Mouse (Mus musculus): ENCODE data around the gene Gm12248. TPM values are rescaled to one million over a fixed set of nuclear protein-coding genes. Genes with fewer than 3 reads are reported as not detected.
A peak's percentile ranks its signal among the peaks of the same experiment; 100 is the strongest.

The Gm12248 gene
- total and polyA plus RNA-seq, 2 experiments from 2014 or later = not detected

DNA sequence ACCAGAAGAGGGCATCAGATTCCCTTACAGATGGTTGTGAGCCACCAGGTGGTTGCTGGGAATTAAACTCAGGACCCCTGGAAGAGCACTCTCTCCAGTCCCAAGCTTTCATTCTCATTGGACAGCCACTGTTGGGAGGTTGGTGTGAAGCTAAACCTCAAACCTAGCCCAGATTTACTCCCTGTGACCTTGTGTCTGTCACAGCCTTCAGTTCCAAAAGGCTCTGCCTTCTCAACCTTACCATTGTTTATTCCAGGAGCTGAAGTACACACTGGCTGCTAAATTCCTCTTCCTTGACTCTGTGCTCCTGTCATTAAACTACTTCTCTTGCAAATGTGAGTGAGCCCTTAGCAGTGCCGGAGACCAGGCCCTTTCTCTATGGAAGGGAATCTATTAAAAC lies 64.0 kb downstream of the Gm12248 start:
- no peak overlapping the region for H3K4me2 ChIP-seq (ENCODE audit: low read depth, low read length)
- H3K9ac ChIP-seq (replicated peaks; ENCODE audit: low read length) = no peak overlapping the region
- H3K36me3 ChIP-seq (ENCODE audit: insufficient read depth, low read length) = no peaks in the 10 kb centered on the region
- no peak overlapping the region for H3K27ac ChIP-seq
- H3K4me3 ChIP-seq (ENCODE audit: low read length) = no peak overlapping the region
- ATAC-seq = no peak
- DNase-seq (ENCODE audit: low spot score) = no peak
- WGBS = 91% methylated on average over 1 of the region's 1 CpGs
- TF ChIP-seq CTCF (IDR thresholded peaks at IDR 0.05; ENCODE audit: low read depth) = no peak
- H3K9me3 ChIP-seq (ENCODE audit: low read length) = no peaks in the 10 kb centered on the region
- no peaks in the 10 kb centered on the region; the same call in 1 of the 2 replicates for H3K4me1 ChIP-seq (ENCODE audit: insufficient read depth, low read length)
- H3K27me3 ChIP-seq (ENCODE audit: insufficient read depth, low read length) = no peaks in the 10 kb centered on the region

DNA sequence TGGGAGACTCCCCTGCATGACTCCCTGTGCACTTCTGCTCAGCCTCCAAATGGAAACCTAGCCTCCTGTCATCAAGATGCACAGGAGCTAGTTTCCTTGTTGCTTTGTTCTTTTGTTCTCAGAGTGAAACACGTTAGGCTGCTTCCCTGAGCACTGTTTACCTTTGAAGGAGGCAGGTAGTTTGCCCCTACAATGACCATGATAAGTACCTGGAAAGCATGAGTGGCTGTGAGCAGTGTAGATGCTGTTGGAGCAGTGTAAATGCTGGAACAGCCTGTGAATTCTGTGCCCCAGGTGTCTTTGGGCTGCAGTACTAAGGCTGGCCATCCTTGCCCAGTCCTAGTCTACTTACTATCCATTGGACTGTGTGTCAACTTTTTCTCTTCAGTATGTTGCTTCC lies 66.1 kb downstream of the Gm12248 start:
- Histone ChIP-seq H3K4me1 (ENCODE audit: insufficient read depth, low read length) (peaks cover under 1% of the 10 kb centered on the region; the same call in 1 of the 2 replicates), H3K4me2 (ENCODE audit: low read depth, low read length) (no peak overlapping the region), H3K4me3 (ENCODE audit: low read length) (no peak overlapping the region), H3K27me3 (ENCODE audit: insufficient read depth, low read length) (no peaks in the 10 kb centered on the region), H3K27ac (no peak overlapping the region), H3K9ac (replicated peaks; ENCODE audit: low read length) (no peak overlapping the region), H3K9me3 (ENCODE audit: low read length) (no peaks in the 10 kb centered on the region), H3K36me3 (ENCODE audit: insufficient read depth, low read length) (no peaks in the 10 kb centered on the region)
- ATAC-seq = no peak
- 65% methylated on average over 1 of the region's 1 CpGs for WGBS
- no peak for DNase-seq (ENCODE audit: low spot score)
- TF ChIP-seq CTCF (IDR thresholded peaks at IDR 0.05; ENCODE audit: low read depth) = no peak

DNA sequence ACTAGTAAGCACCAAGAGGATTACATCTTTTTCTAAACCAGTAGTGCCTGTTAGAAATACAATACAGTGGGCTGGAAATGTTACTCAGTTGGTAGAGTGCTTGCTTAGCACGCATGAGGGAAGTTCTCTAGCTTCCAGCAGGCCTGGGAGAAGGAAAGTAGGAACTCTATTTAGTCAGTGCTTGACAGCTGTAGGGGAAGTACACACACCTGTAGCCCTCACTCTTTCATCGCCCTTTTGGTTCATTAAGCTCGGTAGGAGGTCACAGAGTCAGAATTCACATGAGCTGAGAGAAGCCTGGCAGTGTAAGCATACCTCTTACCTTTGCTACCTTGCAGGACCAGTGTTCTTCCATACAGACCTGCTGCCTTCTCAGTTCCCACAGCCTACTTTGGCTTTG lies 66.6 kb downstream of the Gm12248 start:
- ATAC-seq = no peak
- Histone ChIP-seq H3K4me2 (ENCODE audit: low read depth, low read length) (no peak overlapping the region), H3K27me3 (ENCODE audit: insufficient read depth, low read length) (no peaks in the 10 kb centered on the region), H3K9me3 (ENCODE audit: low read length) (no peaks in the 10 kb centered on the region), H3K27ac (no peak overlapping the region; the same call in 1 of the 2 replicates), H3K36me3 (ENCODE audit: insufficient read depth, low read length) (no peaks in the 10 kb centered on the region), H3K9ac (replicated peaks; ENCODE audit: low read length) (no peak overlapping the region), H3K4me3 (ENCODE audit: low read length) (no peak overlapping the region), H3K4me1 (ENCODE audit: insufficient read depth, low read length) (peaks cover 5% of the 10 kb centered on the region; the same call in 1 of the 2 replicates)
- no peak for TF ChIP-seq CTCF (IDR thresholded peaks at IDR 0.05; ENCODE audit: low read depth)
- DNase-seq (ENCODE audit: low spot score) = no peak
- WGBS = 61% methylated on average over 3 of the region's 3 CpGs

DNA sequence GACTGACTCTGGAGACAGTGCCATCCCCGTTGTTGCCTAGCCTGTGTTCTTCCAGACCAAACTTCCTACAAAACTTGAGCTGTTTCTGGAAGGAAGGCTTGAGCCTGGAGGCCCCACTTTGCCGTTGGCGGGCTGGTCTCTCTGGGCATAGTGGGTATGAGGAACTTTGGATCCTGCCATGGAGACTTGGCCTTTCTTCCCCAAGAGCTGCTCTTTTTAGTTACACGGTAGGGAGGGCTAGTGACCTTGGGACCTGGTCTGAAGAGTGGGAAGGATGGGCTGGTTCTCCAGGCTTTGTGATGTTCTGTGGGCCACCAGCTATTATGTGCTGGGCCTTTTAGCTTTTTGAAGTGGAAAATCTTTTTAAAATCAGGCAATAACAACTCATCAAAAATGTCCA lies 67.1 kb downstream of the Gm12248 start:
- Histone ChIP-seq H3K4me2 (ENCODE audit: low read depth, low read length) (no peak overlapping the region), H3K36me3 (ENCODE audit: insufficient read depth, low read length) (no peaks in the 10 kb centered on the region), H3K4me1 (ENCODE audit: insufficient read depth, low read length) (peaks cover 8% of the 10 kb centered on the region), H3K9ac (replicated peaks; ENCODE audit: low read length) (no peak overlapping the region), H3K27me3 (ENCODE audit: insufficient read depth, low read length) (no peaks in the 10 kb centered on the region), H3K27ac (no peak overlapping the region; the same call in 1 of the 2 replicates), H3K4me3 (ENCODE audit: low read length) (no peak overlapping the region), H3K9me3 (ENCODE audit: low read length) (no peaks in the 10 kb centered on the region)
- no peak for ATAC-seq
- DNase-seq (ENCODE audit: low spot score) = no peak
- TF ChIP-seq CTCF (IDR thresholded peaks at IDR 0.05; ENCODE audit: low read depth) = no peak
- 88% methylated on average over 4 of the region's 4 CpGs for WGBS

DNA sequence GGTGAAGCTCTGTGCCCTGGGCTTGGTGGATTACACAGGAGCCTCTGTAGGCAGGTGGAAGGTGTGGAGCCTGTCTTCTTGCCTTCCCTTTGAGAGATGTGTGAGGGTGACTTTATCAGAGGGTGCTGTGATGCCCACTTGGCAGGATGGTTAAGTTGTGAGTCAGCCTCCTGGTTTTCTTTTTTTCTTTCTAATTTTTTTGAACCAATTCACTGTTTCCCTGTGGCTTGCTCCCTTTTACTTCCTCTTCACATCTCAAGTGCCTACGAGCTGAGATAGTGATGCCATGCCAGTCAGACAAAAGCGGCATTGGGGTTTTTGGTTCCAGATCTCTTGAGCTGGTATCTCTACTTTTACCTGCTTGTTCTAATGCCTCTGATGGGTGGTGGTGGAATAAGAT lies 68.3 kb downstream of the Gm12248 start:
- no peak for ATAC-seq
- TF ChIP-seq CTCF (IDR thresholded peaks at IDR 0.05; ENCODE audit: low read depth) = no peak
- H3K9me3 ChIP-seq (ENCODE audit: low read length) = no peaks in the 10 kb centered on the region

DNA sequence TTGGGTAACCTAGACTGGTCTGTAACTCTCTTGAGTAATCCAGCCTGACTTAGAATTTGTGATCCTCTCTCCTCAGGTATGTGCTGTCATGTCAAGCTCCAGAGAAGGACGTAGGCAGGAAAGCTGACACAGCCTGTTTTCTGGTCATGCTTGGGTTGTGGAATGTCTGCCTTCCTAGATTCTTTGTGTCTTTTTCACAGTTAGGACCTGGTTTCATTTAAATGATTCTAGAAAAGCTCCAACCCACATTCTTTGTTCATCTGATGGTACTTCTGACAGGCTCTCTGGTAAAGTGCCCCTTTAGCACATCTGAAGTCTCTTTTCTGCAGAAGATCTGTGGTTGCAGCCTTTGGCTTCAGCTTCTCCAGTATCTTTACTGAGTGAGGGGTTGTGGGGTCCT lies 68.7 kb downstream of the Gm12248 start:
- Histone ChIP-seq H3K4me2 (ENCODE audit: low read depth, low read length) (no peak overlapping the region), H3K4me3 (ENCODE audit: low read length) (no peak overlapping the region), H3K36me3 (ENCODE audit: insufficient read depth, low read length) (no peaks in the 10 kb centered on the region), H3K27ac (no peak overlapping the region), H3K9me3 (ENCODE audit: low read length) (no peaks in the 10 kb centered on the region), H3K9ac (replicated peaks; ENCODE audit: low read length) (no peak overlapping the region), H3K4me1 (ENCODE audit: insufficient read depth, low read length) (peaks cover 10% of the 10 kb centered on the region), H3K27me3 (ENCODE audit: insufficient read depth, low read length) (no peaks in the 10 kb centered on the region)
- DNase-seq (ENCODE audit: low spot score) = no peak
- WGBS = 83% methylated on average over 1 of the region's 1 CpGs
- no peak for ATAC-seq
- TF ChIP-seq CTCF (IDR thresholded peaks at IDR 0.05; ENCODE audit: low read depth) = no peak

More for the DNA sequence above, 68.3 kb downstream of the Gm12248 start:
- Histone ChIP-seq H3K4me3 (ENCODE audit: low read length) (no peak overlapping the region), H3K27ac (no peak overlapping the region), H3K4me1 (ENCODE audit: insufficient read depth, low read length) (peaks cover 10% of the 10 kb centered on the region), H3K9ac (replicated peaks; ENCODE audit: low read length) (no peak overlapping the region), H3K36me3 (ENCODE audit: insufficient read depth, low read length) (no peaks in the 10 kb centered on the region), H3K27me3 (ENCODE audit: insufficient read depth, low read length) (no peaks in the 10 kb centered on the region), H3K4me2 (ENCODE audit: low read depth, low read length) (no peak overlapping the region)
- 80% methylated on average over 2 of the region's 2 CpGs for WGBS
- DNase-seq (ENCODE audit: low spot score) = no peak

DNA sequence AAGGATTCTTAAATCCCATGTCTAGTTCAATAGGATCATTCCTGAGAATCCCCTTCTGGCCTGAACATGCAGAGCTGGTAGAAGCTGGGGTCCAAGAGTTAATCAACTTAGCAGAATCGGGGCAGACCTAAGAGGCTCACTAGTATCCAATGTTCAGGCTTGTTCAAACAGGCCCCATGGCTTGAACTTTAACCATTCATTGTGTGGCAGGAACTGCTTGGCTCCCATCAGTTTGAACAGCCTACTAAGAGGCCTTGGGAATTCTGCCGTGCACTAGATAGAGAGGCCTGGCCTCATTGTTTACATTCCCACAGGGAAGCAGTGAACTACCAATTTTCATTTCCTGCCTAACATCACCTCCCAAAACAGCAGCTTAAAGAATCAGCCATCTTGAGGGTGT lies 71.3 kb downstream of the Gm12248 start:
- no peak for TF ChIP-seq CTCF (IDR thresholded peaks at IDR 0.05; ENCODE audit: low read depth)
- no peaks in the 10 kb centered on the region for H3K36me3 ChIP-seq (ENCODE audit: insufficient read depth, low read length)
- H3K4me3 ChIP-seq (ENCODE audit: low read length) = no peak overlapping the region
- ATAC-seq = no peak
- H3K27ac ChIP-seq = peak overlapping the region; percentile 22; the same call in 1 of the 2 replicates
- no peak overlapping the region for H3K9ac ChIP-seq (replicated peaks; ENCODE audit: low read length)
- no peaks in the 10 kb centered on the region for H3K27me3 ChIP-seq (ENCODE audit: insufficient read depth, low read length)
- DNase-seq (ENCODE audit: low spot score) = no peak
- WGBS = 44% methylated on average over 2 of the region's 2 CpGs
- peaks cover 10% of the 10 kb centered on the region for H3K4me1 ChIP-seq (ENCODE audit: insufficient read depth, low read length)
- no peaks in the 10 kb centered on the region for H3K9me3 ChIP-seq (ENCODE audit: low read length)
- H3K4me2 ChIP-seq (ENCODE audit: low read depth, low read length) = no peak overlapping the region
